Mouse (Mus musculus) megakaryocyte, embryonic 14.5 days (primary cell): Measurements from ENCODE around the gene Gskip.

Experiments
- FLI1 ChIP-seq: IDR thresholded peaks from 2 replicates; pipeline ENCODE4 v1.6.1; 2012; ENCODE audit warnings: low read length, inconsistent platforms, mixed read lengths
- GATA1 ChIP-seq: IDR thresholded peaks from 3 replicates; pipeline ENCODE4 v1.6.1; 2012; ENCODE audit warnings: mixed read lengths, low read length, inconsistent platforms, borderline replicate concordance

DNA sequence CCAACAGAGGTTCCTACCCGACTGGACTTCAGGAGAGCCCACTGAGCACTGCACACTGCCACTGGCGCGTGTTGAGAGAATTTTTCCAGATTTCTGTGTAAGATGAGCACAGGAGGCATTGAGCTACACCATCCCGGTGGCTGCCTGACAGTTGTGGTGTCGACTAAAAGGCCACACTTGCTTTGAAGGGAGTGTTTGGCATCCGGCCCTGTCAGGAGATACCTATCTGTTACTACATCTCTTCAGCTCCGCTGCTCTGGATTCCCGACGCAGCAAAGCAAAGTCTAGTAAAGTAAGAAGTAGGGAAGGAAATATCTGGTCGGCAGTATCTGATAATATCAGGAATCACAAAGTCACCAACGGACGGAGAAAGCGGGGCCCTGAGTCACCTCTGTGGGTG lies 4.8 kb downstream of the Gskip start:
- TF ChIP-seq GATA1 (no peak), FLI1 (no peak)
